Mouse (Mus musculus) fibroblast of lung, adult 2 months (primary cell): Measurements from ENCODE around the gene Rnf20.
"Not testable (repeated sequence)": the region's sequence is repeated elsewhere in the genome, so short reads cannot be mapped to it uniquely, and the experiment has no call there.

ENCODE experiments used
- DNase-seq: peaks from one replicate; pipeline ENCODE4 v3.0.0-alpha.2; 2011; ENCODE audit warnings: low read depth

The Rnf20 gene

GRCm38 (mm10) chr4:49631319-49632138 lies at the start of gene Rnf20:
TSS of gene Rnf20 (plus strand) at chr4:49632006.
- DNase-seq, result peak; percentile 88

- DNase-seq, result peak; percentile 49
These were observed 47.6 kb upstream of the Rnf20 start for GRCm38 (mm10) chr4:49583965-49584831.

- peak; percentile 82 for DNase-seq
These were observed 46.2 kb upstream of the Rnf20 start for GRCm38 (mm10) chr4:49585524-49586101.

- DNase-seq, result no peak
These were observed 45.0 kb upstream of the Rnf20 start for GRCm38 (mm10) chr4:49586811-49587210.

- DNase-seq, result no peak
These were observed 41.7 kb upstream of the Rnf20 start for GRCm38 (mm10) chr4:49590152-49590551.

- DNase-seq, result no peak
These were observed 35.0 kb upstream of the Rnf20 start for GRCm38 (mm10) chr4:49596846-49597182.

GRCm38 (mm10) chr4:49597183-49598100 lies 34.4 kb upstream of the Rnf20 start, which contains the start of gene Tmem246:
TSS of gene Tmem246 (minus strand) at chr4:49597876.
- DNase-seq, result no peak

GRCm38 (mm10) chr4:49603161-49603560 lies 28.6 kb upstream of the Rnf20 start:
- DNase-seq, result no peak

- no peak for DNase-seq
These were observed 27.7 kb upstream of the Rnf20 start for GRCm38 (mm10) chr4:49604016-49604546.

GRCm38 (mm10) chr4:49604616-49605015 lies 27.2 kb upstream of the Rnf20 start:
- DNase-seq, result no peak

- no peak for DNase-seq
These were observed 26.3 kb upstream of the Rnf20 start for GRCm38 (mm10) chr4:49605459-49605858.

- no peak for DNase-seq
These were observed 14.9 kb upstream of the Rnf20 start for GRCm38 (mm10) chr4:49616924-49617323.

GRCm38 (mm10) chr4:49619861-49620260 lies 11.9 kb upstream of the Rnf20 start:
- not testable (repeated sequence) for DNase-seq

GRCm38 (mm10) chr4:49622272-49622671 lies 9.5 kb upstream of the Rnf20 start:
- no peak for DNase-seq

GRCm38 (mm10) chr4:49623916-49624315 lies 7.9 kb upstream of the Rnf20 start:
- DNase-seq, result no peak

GRCm38 (mm10) chr4:49624969-49625368 lies 6.8 kb upstream of the Rnf20 start:
- not testable (repeated sequence) for DNase-seq

- DNase-seq, result peak; percentile 41
These were observed 4.8 kb upstream of the Rnf20 start for GRCm38 (mm10) chr4:49626973-49627372.

- no peak for DNase-seq
These were observed 2.9 kb upstream of the Rnf20 start for GRCm38 (mm10) chr4:49628941-49629340.

- no peak for DNase-seq
These were observed 304 bp downstream of the Rnf20 start for GRCm38 (mm10) chr4:49632139-49632481.

- DNase-seq, result no peak
These were observed 6.0 kb downstream of the Rnf20 start for GRCm38 (mm10) chr4:49637821-49638220.

GRCm38 (mm10) chr4:49639913-49640312 lies 8.1 kb downstream of the Rnf20 start:
- DNase-seq, result no peak
